Mouse (Mus musculus): ENCODE results near the gene Btbd17.

Gene Btbd17

DNA sequence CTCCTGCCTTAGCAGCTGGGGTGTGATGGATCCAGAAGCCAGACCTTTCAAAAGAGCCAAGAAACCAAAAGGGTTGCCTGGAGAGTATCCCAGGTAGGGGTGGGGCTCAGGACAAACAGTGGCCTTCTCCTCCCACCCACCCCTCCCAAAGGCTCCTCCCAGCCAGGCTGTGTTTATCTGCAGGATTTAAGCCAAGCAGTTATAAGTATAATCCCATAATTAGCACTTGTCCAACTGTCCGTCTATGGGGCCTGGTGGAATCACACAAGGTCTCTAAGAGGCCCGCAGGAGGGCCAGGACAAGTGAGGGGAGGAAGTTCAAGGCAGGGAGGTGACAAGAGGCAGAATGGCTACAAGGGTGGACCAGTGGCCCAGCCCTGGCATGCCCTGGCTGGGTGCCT lies 23.8 kb downstream of the Btbd17 start:
- DNase-seq (ENCODE audit: extremely low read depth, low read depth, low spot score): no peak

DNA sequence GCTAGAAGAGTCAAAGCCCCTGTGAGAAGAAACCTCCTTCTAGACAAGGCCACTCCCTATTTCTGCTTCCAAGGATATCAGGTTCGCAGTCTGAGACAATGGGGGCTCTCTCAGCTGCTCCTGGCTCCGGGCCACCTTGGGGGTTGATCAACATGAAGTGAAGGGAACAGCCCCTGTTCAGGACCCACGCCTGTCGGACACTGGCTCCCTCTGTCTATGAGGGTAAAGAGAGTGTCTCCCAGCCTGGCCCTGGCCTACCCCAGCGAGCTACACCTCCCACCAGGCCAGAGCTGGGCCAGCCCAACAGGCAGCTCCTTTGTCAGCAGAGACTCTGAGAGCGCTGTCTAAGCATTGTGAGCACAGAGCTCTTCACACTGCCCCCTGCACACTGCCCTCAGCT lies 25.8 kb downstream of the Btbd17 start:
- DNase-seq (ENCODE audit: extremely low read depth, low read depth, low spot score): no peak

DNA sequence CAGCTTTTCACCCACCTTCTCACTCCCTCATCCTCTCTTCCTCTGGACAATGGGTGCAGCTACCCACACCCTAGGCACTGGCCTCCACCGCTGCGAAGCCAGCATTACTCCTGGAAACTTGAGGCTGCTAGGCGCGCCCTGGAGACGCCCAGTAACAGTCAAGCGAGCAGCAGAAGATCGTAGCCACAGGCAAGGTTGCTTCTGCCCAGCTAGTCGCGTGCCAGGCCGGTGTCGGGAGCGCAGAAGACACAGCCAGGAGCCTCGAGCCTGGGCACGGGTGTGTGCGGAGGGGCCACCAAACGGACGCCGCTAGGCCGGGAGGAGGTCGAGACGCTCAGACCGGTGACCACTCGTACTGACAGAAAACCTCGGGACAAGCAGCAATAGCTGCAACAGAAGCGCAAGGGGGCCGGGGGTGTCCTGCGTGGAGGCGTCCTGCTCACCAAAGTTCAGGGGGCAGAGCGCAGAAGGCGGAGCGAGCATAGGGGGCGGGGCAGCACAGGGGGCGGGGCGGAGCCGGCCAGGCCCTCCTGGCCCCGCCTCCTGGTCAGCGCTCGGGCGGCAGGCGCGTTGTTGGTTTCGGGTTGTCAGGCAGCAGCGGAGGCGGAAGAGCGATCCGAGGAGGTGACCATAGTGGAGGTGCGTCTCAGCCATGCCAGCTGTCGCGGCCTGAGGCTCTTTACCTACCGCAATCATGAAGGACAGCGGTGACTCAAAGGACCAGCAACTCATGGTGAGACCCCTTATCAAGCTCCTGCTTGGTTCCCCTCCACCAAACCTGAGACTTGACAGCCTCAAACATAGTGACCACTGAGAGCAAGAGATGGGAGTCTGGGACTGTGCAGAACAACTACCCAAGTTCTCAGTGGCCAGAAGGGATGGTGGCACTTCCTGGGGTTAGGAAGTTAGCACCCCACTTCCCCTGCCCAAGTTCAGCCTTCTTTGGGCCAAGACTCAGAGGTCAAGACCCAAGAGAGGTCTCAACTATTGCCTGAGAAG lies 30.6 kb downstream of the Btbd17 start, which contains the start of gene Kif19a:
Gene Kif19a (plus strand): TSS at position 569 of the 999 bp plus-strand sequence.
- DNase-seq (ENCODE audit: extremely low read depth, low read depth, low spot score): no peak

DNA sequence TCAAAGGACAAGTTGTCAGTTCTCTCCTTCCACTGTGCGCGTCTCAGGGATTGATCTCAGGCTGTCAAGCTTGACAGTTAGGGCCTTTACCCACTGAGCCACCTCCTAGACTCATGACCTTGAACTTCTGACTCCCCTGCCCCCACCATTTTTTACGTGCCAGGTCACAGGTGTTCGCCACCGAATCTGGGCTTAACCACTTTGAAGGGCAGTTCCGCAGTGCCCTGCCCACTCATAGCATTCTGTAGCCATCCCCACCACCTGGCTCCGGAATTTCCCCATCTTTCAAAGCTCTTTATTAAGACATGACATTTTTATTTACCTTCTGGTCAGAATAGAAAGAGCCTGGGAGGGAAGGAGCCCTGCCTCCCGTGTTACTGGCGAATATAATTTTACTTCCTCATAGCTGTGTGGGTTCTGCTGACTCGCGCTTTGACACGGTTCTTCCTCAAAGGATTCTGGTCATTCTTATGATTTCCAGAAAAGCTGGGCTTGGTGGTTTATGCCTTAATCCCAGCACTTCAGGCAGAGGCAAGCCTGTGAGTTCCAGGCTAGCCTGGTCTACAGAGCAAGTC lies 48.1 kb downstream of the Btbd17 start:
- no peak for DNase-seq (ENCODE audit: extremely low read depth, low read depth, low spot score)

DNA sequence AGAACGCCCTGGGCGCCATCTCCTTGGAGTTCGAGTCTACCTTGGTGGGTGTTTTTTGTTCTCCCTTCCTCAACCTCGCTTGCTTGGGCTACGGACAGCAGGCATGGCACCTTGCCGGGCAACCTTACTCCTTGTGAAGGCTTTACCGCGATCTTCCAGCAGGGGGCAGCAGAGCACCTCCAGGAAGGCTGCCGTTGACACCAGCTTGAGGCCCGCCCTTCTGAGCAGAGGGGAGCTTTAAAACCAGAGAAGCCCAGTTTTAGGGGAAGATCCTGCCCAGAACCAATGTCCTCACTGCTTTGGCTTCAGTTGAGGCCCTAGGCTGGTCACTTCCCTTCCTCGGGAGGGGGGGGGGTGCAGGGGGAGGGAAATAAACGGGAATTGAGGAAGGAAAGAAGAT lies 50.6 kb downstream of the Btbd17 start:
- no peak for DNase-seq (ENCODE audit: extremely low read depth, low read depth, low spot score)

DNA sequence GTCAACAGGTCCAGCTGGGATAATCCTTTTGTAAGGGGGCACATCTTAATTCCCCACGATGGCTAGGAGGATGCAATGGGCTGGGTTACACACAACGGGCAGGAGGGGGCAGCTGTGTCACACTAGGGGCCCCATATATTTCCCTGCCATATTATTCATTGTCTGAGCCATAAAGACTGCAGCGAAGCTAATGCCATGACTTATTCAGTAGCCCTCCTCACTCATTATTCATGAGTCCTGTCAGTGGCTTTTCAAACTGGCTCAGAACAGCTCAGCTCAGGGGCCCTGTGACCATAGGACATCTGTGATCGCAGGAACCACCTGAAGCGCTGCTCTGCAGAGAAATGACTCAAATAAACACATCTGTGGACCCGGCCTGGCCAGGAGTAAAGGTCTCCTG lies 54.3 kb downstream of the Btbd17 start:
- no peak for DNase-seq (ENCODE audit: extremely low read depth, low read depth, low spot score)
